Comparison of ENCODE assay signal across 9 mouse cellular contexts in genomic region chr11:96967544-96968269, GRCm38 (mm10). TPM values are rescaled to one million over a fixed set of nuclear protein-coding genes. Genes with fewer than 3 reads are reported as not detected.
A peak's percentile ranks its signal among the peaks of the same experiment; 100 is the strongest.
DNase-seq lines count a peak whose midpoint lies in the region; ATAC-seq and TF ChIP-seq lines count a peak whose summit lies in the region.
"Had no signal": no experiment of that assay in that cellular context is flagged by ENCODE, and none has a peak within 500 bp of the region (broad histone marks: within the 10 kb centered on the region; RNA-seq: fewer than 3 reads in every experiment).

No protein-coding gene starts in this region.

- no peaks in the 10 kb centered on the region for H3K9me3 ChIP-seq in hindbrain, postnatal 0 days (ENCODE audit: low read length)
- no peaks in the 10 kb centered on the region for H3K9me3 ChIP-seq in hindbrain, embryonic 16.5 days (ENCODE audit: control insufficient read depth, low read length)
- no peaks in the 10 kb centered on the region for H3K9me3 ChIP-seq in liver, embryonic 15.5 days (replicated peaks)

- peaks cover 6% of the 10 kb centered on the region; the same call in 1 of the 2 replicates for H3K4me1 ChIP-seq in hindbrain, postnatal 0 days (ENCODE audit: insufficient read depth, low read length)
- H3K4me1 ChIP-seq in hindbrain, embryonic 16.5 days (ENCODE audit: control insufficient read depth, insufficient read depth, low read depth, low read length), result peaks cover 2% of the 10 kb centered on the region; the same call in 1 of the 2 replicates
- peaks cover 16% of the 10 kb centered on the region for H3K4me1 ChIP-seq in bone marrow, adult 2 months (ENCODE audit: control insufficient read depth, insufficient read depth, low read length)
- peaks cover 85% of the 10 kb centered on the region for H3K4me1 ChIP-seq in liver, embryonic 15.5 days (replicated peaks)

- H3K79me3 ChIP-seq in C2C12 (ENCODE audit: low read depth), result peaks cover 32% of the 10 kb centered on the region

- no peak for DNase-seq in hindbrain, postnatal 0 days (ENCODE audit: low spot score)
- no peak for DNase-seq in embryo, embryonic 10 days (ENCODE audit: low spot score)
- no peak for DNase-seq in spleen, postnatal 36 days (ENCODE audit: low spot score in 2 of 2)
- no peak for DNase-seq in right cerebral cortex, postnatal 36 days (ENCODE audit: low spot score in 2 of 2)

- TF ChIP-seq CTCF in hindbrain, postnatal 0 days (IDR thresholded peaks at IDR 0.05; ENCODE audit: low read depth), result no peak
- TF ChIP-seq CTCF in C2C12 (IDR thresholded peaks at IDR 0.05; ENCODE audit: control insufficient read depth, insufficient read depth, insufficient read length), result no peak
- no peak for TF ChIP-seq CTCF in bone marrow, adult 2 months (IDR thresholded peaks at IDR 0.05; ENCODE audit: control insufficient read depth, insufficient read depth, low read length)

- no peak for ATAC-seq in hindbrain, postnatal 0 days
- no peak for ATAC-seq in hindbrain, embryonic 16.5 days
- ATAC-seq in liver, embryonic 15.5 days (ENCODE audit: insufficient read depth), result 0 out of 2 replicates have a peak, but pooled peaks have one; percentile 4

- peaks cover 61% of the 10 kb centered on the region for H3K79me2 ChIP-seq in C2C12 (ENCODE audit: control insufficient read depth, insufficient read depth)

- no peak overlapping the region for H3K4me3 ChIP-seq in hindbrain, postnatal 0 days (ENCODE audit: low read length)
- no peak overlapping the region for H3K4me3 ChIP-seq in hindbrain, embryonic 16.5 days (ENCODE audit: low read length)
- no peak overlapping the region for H3K4me3 ChIP-seq in C2C12 (ENCODE audit: insufficient read depth, poor library complexity, severe bottlenecking)
- H3K4me3 ChIP-seq in bone marrow, adult 2 months (replicated peaks; ENCODE audit: control insufficient read depth, low read depth, low read length), result peak overlapping the region; percentile 67
- peak overlapping the region; percentile 34 for H3K4me3 ChIP-seq in liver, embryonic 15.5 days (replicated peaks)

- no peak overlapping the region for H3K9ac ChIP-seq in hindbrain, postnatal 0 days (replicated peaks; ENCODE audit: low read length)
- no peak overlapping the region for H3K9ac ChIP-seq in hindbrain, embryonic 16.5 days (ENCODE audit: low read depth, low read length)
- peak overlapping the region; percentile 47 for H3K9ac ChIP-seq in liver, embryonic 15.5 days

- H3ac ChIP-seq in C2C12 (ENCODE audit: control insufficient read depth, insufficient read length, low read depth), result peak overlapping the region; percentile 41

- TF ChIP-seq POLR2A in bone marrow, adult 2 months (IDR thresholded peaks at IDR 0.05; ENCODE audit: borderline replicate concordance, control insufficient read depth, low read depth, low read length), result no peak

- 0 out of 2 replicates have a peak overlapping the region, but pooled peaks have one; percentile 22 for H3K27ac ChIP-seq in hindbrain, postnatal 0 days
- no peak overlapping the region for H3K27ac ChIP-seq in hindbrain, embryonic 16.5 days (ENCODE audit: low read depth, low read length)
- H3K27ac ChIP-seq in bone marrow, adult 2 months (ENCODE audit: control insufficient read depth, insufficient read depth, low read depth, low read length, poor library complexity), result peak overlapping the region; percentile 86
- H3K27ac ChIP-seq in liver, embryonic 15.5 days (replicated peaks), result peak overlapping the region; percentile 86

- no peaks in the 10 kb centered on the region for H3K27me3 ChIP-seq in hindbrain, postnatal 0 days (ENCODE audit: insufficient read depth, low read length)
- H3K27me3 ChIP-seq in hindbrain, embryonic 16.5 days (replicated peaks; ENCODE audit: control insufficient read depth, insufficient read depth, low read length), result no peaks in the 10 kb centered on the region
- H3K27me3 ChIP-seq in C2C12 (ENCODE audit: control insufficient read depth, insufficient read depth, insufficient read length), result no peaks in the 10 kb centered on the region
- H3K27me3 ChIP-seq in liver, embryonic 15.5 days, result no peaks in the 10 kb centered on the region

- H3K36me3 ChIP-seq in hindbrain, postnatal 0 days (ENCODE audit: insufficient read depth, low read length), result peaks cover 3% of the 10 kb centered on the region; the same call in 1 of the 2 replicates
- no peaks in the 10 kb centered on the region; the same call in 1 of the 2 replicates for H3K36me3 ChIP-seq in hindbrain, embryonic 16.5 days (ENCODE audit: control insufficient read depth, insufficient read depth, low read length)
- peaks cover 5% of the 10 kb centered on the region for H3K36me3 ChIP-seq in C2C12 (ENCODE audit: control insufficient read depth, insufficient read depth)
- H3K36me3 ChIP-seq in liver, embryonic 15.5 days (replicated peaks), result peaks cover 33% of the 10 kb centered on the region

- no peak overlapping the region for H3K4me2 ChIP-seq in hindbrain, postnatal 0 days (ENCODE audit: low read depth, low read length)
- no peak overlapping the region for H3K4me2 ChIP-seq in hindbrain, embryonic 16.5 days (ENCODE audit: low read length)
- peak overlapping the region; percentile 67 for H3K4me2 ChIP-seq in liver, embryonic 15.5 days
- H3K4me2 ChIP-seq: midbrain, embryonic 11.5 days had no signal

- 88% methylated on average over 11 of the region's 11 CpGs for WGBS in hindbrain, postnatal 0 days
- 85% methylated on average over 11 of the region's 11 CpGs for WGBS in hindbrain, embryonic 16.5 days
- 15% methylated on average over 11 of the region's 11 CpGs for WGBS in bone marrow, adult 2 months
- WGBS in liver, embryonic 15.5 days (ENCODE audit: insufficient replicate concordance), result 21% methylated on average over 11 of the region's 11 CpGs

TF ChIP-seq in C2C12, 6 proteins besides CTCF, POLR2A, EP300 and RAD21:
- TF ChIP-seq MAX (IDR thresholded peaks at IDR 0.05) (no peak), FOSL1 (IDR thresholded peaks at IDR 0.05; ENCODE audit: insufficient read depth, low read length, poor library complexity, severe bottlenecking) (no peak), USF1 (IDR thresholded peaks at IDR 0.05; ENCODE audit: low read depth) (no peak), MYOD1 (IDR thresholded peaks at IDR 0.05; ENCODE audit: control insufficient read depth, insufficient read length, low read depth) (no peak), CEBPB (IDR thresholded peaks at IDR 0.05; ENCODE audit: low read depth) (no peak), MYOG (IDR thresholded peaks at IDR 0.05; ENCODE audit: control insufficient read depth, extremely low read depth, insufficient read length) (no peak)

RNA-seq across cellular contexts. Expression of gene Sp2, which starts 15.1 kb away (rescaled TPM):
- total RNA-seq in hindbrain, postnatal 0 days (2014; rRNA removed), result 7.3 and 8.8 TPM in 2 replicates
- polyA plus RNA-seq in hindbrain, postnatal 0 days (2015; fragmentation: Nextera tagmentation; extraction: Ambion mirVana), result 11.9 and 14.4 TPM in 2 replicates
- polyA plus RNA-seq in hindbrain, embryonic 16.5 days (2015; fragmentation: Nextera tagmentation; extraction: Ambion mirVana), result 13.5 and 19.0 TPM in 2 replicates
- polyA plus RNA-seq in C2C12 (2012; fragmentation: generic; extraction: Trizol), result 13.9 TPM
- polyA plus RNA-seq in bone marrow, adult 2 months (2011; ENCODE audit: insufficient read depth, insufficient read length, low replicate concordance, missing spikeins), result 14.6 and 16.9 TPM in 2 replicates
- polyA plus RNA-seq in liver, embryonic 15.5 days (2015; fragmentation: Nextera tagmentation; extraction: Ambion mirVana), result 17.6 and 18.0 TPM in 2 replicates

RNA-seq across cellular contexts. Expression of gene Pnpo, which starts 23.9 kb away (rescaled TPM):
- total RNA-seq in hindbrain, postnatal 0 days (2014; rRNA removed), result 31.5 and 37.2 TPM in 2 replicates
- 37.3 and 38.3 TPM in 2 replicates for polyA plus RNA-seq in hindbrain, postnatal 0 days (2015; fragmentation: Nextera tagmentation; extraction: Ambion mirVana)
- 36.2 and 37.3 TPM in 2 replicates for polyA plus RNA-seq in hindbrain, embryonic 16.5 days (2015; fragmentation: Nextera tagmentation; extraction: Ambion mirVana)
- 8.5 TPM for polyA plus RNA-seq in C2C12 (2012; fragmentation: generic; extraction: Trizol)
- polyA plus RNA-seq in bone marrow, adult 2 months (2011; ENCODE audit: insufficient read depth, insufficient read length, low replicate concordance, missing spikeins), result 65.6 and 132 TPM in 2 replicates
- polyA plus RNA-seq in liver, embryonic 15.5 days (2015; fragmentation: Nextera tagmentation; extraction: Ambion mirVana), result 719 and 785 TPM in 2 replicates

RNA-seq across cellular contexts. Expression of gene Prr15l, which starts 39.8 kb away (rescaled TPM):
- 0.10 and 0.75 TPM in 2 replicates for total RNA-seq in hindbrain, postnatal 0 days (2014; rRNA removed)
- 0.19 and 0.71 TPM in 2 replicates for polyA plus RNA-seq in hindbrain, postnatal 0 days (2015; fragmentation: Nextera tagmentation; extraction: Ambion mirVana)
- 0.35 and 0.60 TPM in 2 replicates for polyA plus RNA-seq in hindbrain, embryonic 16.5 days (2015; fragmentation: Nextera tagmentation; extraction: Ambion mirVana)
- 0.01 TPM for polyA plus RNA-seq in C2C12 (2012; fragmentation: generic; extraction: Trizol)
- polyA plus RNA-seq in bone marrow, adult 2 months (2011; ENCODE audit: insufficient read depth, insufficient read length, low replicate concordance, missing spikeins), result not detected in 2 replicates
- 5.9 and 6.1 TPM in 2 replicates for polyA plus RNA-seq in liver, embryonic 15.5 days (2015; fragmentation: Nextera tagmentation; extraction: Ambion mirVana)

RNA-seq across cellular contexts. Expression of gene Sp6, which starts 45.5 kb away (rescaled TPM):
- total RNA-seq in hindbrain, postnatal 0 days (2014; rRNA removed), result 0.18 and 0.99 TPM in 2 replicates
- polyA plus RNA-seq in hindbrain, postnatal 0 days (2015; fragmentation: Nextera tagmentation; extraction: Ambion mirVana), result 0.38 and 0.54 TPM in 2 replicates
- polyA plus RNA-seq in hindbrain, embryonic 16.5 days (2015; fragmentation: Nextera tagmentation; extraction: Ambion mirVana), result 0.32 and 0.35 TPM in 2 replicates
- polyA plus RNA-seq in C2C12 (2012; fragmentation: generic; extraction: Trizol), result 5.5 TPM
- 1.00 TPM in 1 of 2 replicates, not detected in the other for polyA plus RNA-seq in bone marrow, adult 2 months (2011; ENCODE audit: insufficient read depth, insufficient read length, low replicate concordance, missing spikeins)
- polyA plus RNA-seq in liver, embryonic 15.5 days (2015; fragmentation: Nextera tagmentation; extraction: Ambion mirVana), result 0.03 and 0.05 TPM in 2 replicates
- polyA plus RNA-seq: midbrain, embryonic 11.5 days had no signal

RNA-seq across cellular contexts. Expression of gene Cdk5rap3, which starts 51.4 kb away (rescaled TPM):
- 44.9 and 56.5 TPM in 2 replicates for total RNA-seq in hindbrain, postnatal 0 days (2014; rRNA removed)
- 77.1 and 87.8 TPM in 2 replicates for polyA plus RNA-seq in hindbrain, postnatal 0 days (2015; fragmentation: Nextera tagmentation; extraction: Ambion mirVana)
- polyA plus RNA-seq in hindbrain, embryonic 16.5 days (2015; fragmentation: Nextera tagmentation; extraction: Ambion mirVana), result 81.2 and 84.8 TPM in 2 replicates
- 33.1 TPM for polyA plus RNA-seq in C2C12 (2012; fragmentation: generic; extraction: Trizol)
- 16.4 and 39.4 TPM in 2 replicates for polyA plus RNA-seq in bone marrow, adult 2 months (2011; ENCODE audit: insufficient read depth, insufficient read length, low replicate concordance, missing spikeins)
- 33.7 and 40.6 TPM in 2 replicates for polyA plus RNA-seq in liver, embryonic 15.5 days (2015; fragmentation: Nextera tagmentation; extraction: Ambion mirVana)

Comparison
In these comparisons a context has a peak if more than half of its experiments do, and no peak if none do; other contexts are left out.
1. H3K4me3 ChIP-seq: peak in bone marrow, adult 2 months (single experiment) and liver, embryonic 15.5 days (single experiment); none in hindbrain, postnatal 0 days (single experiment), hindbrain, embryonic 16.5 days (single experiment) and C2C12 (single experiment).